Mouse (Mus musculus) stomach, postnatal 0 days (tissue): ENCODE measurements around the gene Tnfaip8l1. TPM values are rescaled to one million over a fixed set of nuclear protein-coding genes. Genes with fewer than 3 reads are reported as not detected.

Experiments
- ATAC-seq: fragments of 200-750 bp; cut with Nextera tagmentation; 2 replicates; pipeline ENCODE4 v1.8.0; 2017; ENCODE audit not compliant: low FRiP score, low TSS enrichment
- DNase-seq: peaks from one replicate; pipeline ENCODE4 v3.0.0-alpha.2; 2016; ENCODE audit warnings: low spot score
- H3K27ac ChIP-seq: fragments of 300-500 bp; sonication (generic); replicated peaks from 2 replicates; pipeline ENCODE4 v1.5.1; 2014; ENCODE audit warnings: mild to moderate bottlenecking, control low read depth
- H3K27me3 ChIP-seq: fragments of 300-500 bp; sonication (generic); 2 replicates; pipeline ENCODE4 v1.6.1; 2014; ENCODE audit warnings: low read length; ENCODE audit not compliant: control insufficient read depth, insufficient read depth
- H3K36me3 ChIP-seq: fragments of 300-500 bp; sonication (generic); 2 replicates; pipeline ENCODE4 v1.6.1; 2014; ENCODE audit warnings: low read length, mixed read lengths; ENCODE audit not compliant: control insufficient read depth, insufficient read depth
- H3K4me1 ChIP-seq: fragments of 300-500 bp; sonication (generic); replicated peaks from 2 replicates; pipeline ENCODE4 v1.6.1; 2014; ENCODE audit warnings: antibody characterized with exemption; ENCODE audit not compliant: control insufficient read depth, insufficient read depth
- H3K4me2 ChIP-seq: fragments of 300-500 bp; sonication (generic); replicated peaks from 2 replicates; pipeline ENCODE4 v1.6.1; 2014; ENCODE audit warnings: low read depth, mild to moderate bottlenecking, control low read depth, moderate library complexity
- H3K4me3 ChIP-seq: fragments of 300-500 bp; sonication (generic); 2 replicates; pipeline ENCODE4 v1.5.1; 2014; ENCODE audit warnings: low read depth, low read length, control low read depth
- H3K9ac ChIP-seq: fragments of 300-500 bp; sonication (generic); 2 replicates; pipeline ENCODE4 v1.6.1; 2014; ENCODE audit warnings: mild to moderate bottlenecking, low read length, control low read depth, mixed read lengths
- H3K9me3 ChIP-seq: fragments of 300-500 bp; sonication (generic); 2 replicates; pipeline ENCODE4 v1.6.1; 2016; ENCODE audit warnings: low read length; ENCODE audit not compliant: control insufficient read depth
- CTCF ChIP-seq: IDR thresholded peaks from 2 replicates; pipeline ENCODE4 v1.5.1; 2016; ENCODE audit warnings: antibody characterized with exemption, low read depth, mild to moderate bottlenecking, moderate library complexity
- EP300 ChIP-seq: optimal IDR thresholded peaks from 2 replicates; pipeline ENCODE3; 2016; ENCODE audit warnings: antibody characterized with exemption
- WGBS: fragments of 180-500 bp; shearing (Covaris S2); extraction: QIAGEN DNeasy Blood & Tissue Kit; methylation state at CpG from one replicate; pipeline ENCODE4 v1.1.7; 2014; 5-methylcytosine and 5-hydroxymethylcytosine counted together
- polyA plus RNA-seq: library from polyadenylated mRNA; unstranded; fragments of >200 nt; fragmentation: Nextera tagmentation; extraction: Ambion mirVana; gene quantifications from 2 replicates; pipeline ENCODE4 v1.2.1, GENCODE M21; 2015

The Tnfaip8l1 gene
- polyA plus RNA-seq, 1 experiment from 2014 or later = 5.2 TPM

DNA sequence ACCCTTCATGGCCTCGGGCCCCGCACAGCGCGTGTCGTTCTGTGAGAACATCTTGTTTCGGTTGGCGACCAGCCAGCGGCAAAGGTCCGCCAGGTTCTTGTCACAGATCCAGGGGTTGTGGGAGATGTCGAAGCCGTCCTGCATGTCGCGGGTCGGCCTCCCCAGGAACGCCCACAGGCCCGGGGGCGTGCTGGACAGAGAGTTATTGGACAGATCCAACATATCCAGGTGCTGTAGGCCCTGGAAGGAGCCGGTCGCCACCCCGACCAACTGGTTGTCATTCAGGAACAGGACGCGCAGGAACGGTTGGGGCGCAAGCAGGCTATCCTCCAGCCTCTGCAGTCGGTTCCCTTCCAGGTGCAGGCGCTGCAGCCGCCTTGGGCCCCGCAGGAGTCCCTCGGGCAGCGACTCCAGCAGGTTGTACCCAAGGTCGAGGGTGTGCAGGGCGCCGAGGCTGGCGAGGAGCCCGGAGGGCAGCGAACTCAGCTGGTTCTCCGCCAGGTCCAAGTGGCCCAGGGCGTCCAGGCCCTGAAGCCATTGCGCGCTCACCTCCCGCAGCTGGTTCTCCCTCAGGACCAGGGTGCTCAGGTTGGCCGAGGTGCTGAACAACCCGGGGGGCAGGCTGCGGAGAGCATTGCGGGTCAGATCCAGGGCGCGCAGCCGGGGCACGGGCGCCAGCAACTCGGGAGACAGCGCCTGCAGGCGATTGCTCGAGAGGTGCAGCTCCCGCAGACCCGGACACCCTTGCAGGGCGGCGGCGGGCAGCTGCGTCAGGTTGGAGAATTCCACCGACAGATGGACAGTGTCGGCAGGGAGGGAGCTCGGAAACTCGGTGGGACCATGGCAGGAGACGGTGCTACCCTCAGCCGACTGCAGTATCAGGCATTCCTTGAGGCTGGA, 42.0 kb upstream of the Tnfaip8l1 start:
- TF ChIP-seq EP300 = no peak
- no peak for TF ChIP-seq CTCF
- Histone ChIP-seq H3K36me3 (no peaks in the 10 kb centered on the region), H3K27me3 (peaks cover 4% of the 10 kb centered on the region; the same call in 1 of the 2 replicates), H3K4me3 (0 out of 2 replicates have a peak overlapping the region, but pooled peaks have one; percentile 18), H3K9me3 (0 out of 2 replicates have a peak, but pooled peaks cover 3% of the 10 kb centered on the region), H3K4me2 (peak overlapping the region; percentile 34), H3K4me1 (no peaks in the 10 kb centered on the region; the same call in 1 of the 2 replicates), H3K27ac (no peak overlapping the region), H3K9ac (no peak overlapping the region; the same call in 1 of the 2 replicates)
- WGBS = 5% methylated on average over 65 of the region's 66 CpGs
- DNase-seq (peak; percentile 40), ATAC-seq (no peak)

DNA sequence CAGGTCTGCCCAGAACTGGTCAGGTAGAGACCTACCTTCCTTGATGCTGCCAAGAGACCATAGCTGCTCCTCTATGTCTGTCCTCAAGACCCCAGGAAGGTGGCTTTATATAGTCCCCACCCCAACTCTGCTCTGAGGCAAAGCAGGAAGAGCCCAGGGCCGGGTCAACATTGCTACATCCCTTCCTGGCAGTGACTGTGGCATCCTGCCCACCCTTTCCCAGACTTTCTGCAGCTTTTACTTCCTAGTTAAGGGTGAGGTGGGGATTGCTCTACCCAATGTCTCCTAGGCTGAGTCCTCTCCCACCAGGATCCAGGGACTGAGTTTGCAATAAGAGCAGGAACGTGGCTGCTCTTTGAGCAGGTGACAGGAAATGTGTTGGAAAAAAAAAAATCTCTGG, 40.5 kb upstream of the Tnfaip8l1 start, which contains the start of gene Lrg1:
Lrg1 (minus strand) TSS at position 176 of the 400 bp plus-strand sequence.
- TF ChIP-seq EP300 = no peak
- TF ChIP-seq CTCF = no peak
- H3K9ac ChIP-seq = no peak within 1 kb of the TSS
- H3K36me3 ChIP-seq = no peaks in the 10 kb centered on the region
- 66% methylated on average over 2 of the region's 2 CpGs for WGBS
- DNase-seq (no peak), ATAC-seq (no peak)
- peaks cover 4% of the 10 kb centered on the region; the same call in 1 of the 2 replicates for H3K27me3 ChIP-seq
- no peak within 1 kb of the TSS for H3K4me2 ChIP-seq
- H3K9me3 ChIP-seq = 0 out of 2 replicates have a peak, but pooled peaks cover 3% of the 10 kb centered on the region
- no peak within 1 kb of the TSS for H3K4me3 ChIP-seq
- no peak within 1 kb of the TSS for H3K27ac ChIP-seq
- H3K4me1 ChIP-seq = no peaks in the 10 kb centered on the region; the same call in 1 of the 2 replicates

DNA sequence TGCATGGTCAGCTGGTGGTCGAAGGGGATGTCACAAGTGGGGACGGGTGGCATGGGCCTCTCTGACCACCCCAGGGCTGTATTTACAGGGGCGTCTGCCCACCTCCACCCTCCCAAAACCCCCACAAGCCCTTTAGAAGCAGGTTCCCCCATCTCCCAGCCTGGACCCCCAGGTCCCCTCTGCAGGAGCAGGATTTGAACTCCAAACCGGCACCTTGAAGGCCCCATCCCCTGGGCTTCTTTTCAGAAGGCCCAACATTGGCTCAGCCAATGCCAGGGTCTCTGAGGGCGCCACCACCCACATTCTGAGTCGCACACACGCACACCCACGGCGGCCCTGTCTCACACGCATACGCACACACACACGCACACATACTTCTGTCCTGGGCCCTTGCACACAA, 39.1 kb upstream of the Tnfaip8l1 start:
- H3K4me3 ChIP-seq = no peak overlapping the region
- no peak overlapping the region for H3K27ac ChIP-seq
- WGBS = 93% methylated on average over 12 of the region's 12 CpGs
- H3K36me3 ChIP-seq = no peaks in the 10 kb centered on the region
- H3K9me3 ChIP-seq = 0 out of 2 replicates have a peak, but pooled peaks cover 3% of the 10 kb centered on the region
- no peak for TF ChIP-seq CTCF
- TF ChIP-seq EP300 = no peak
- ATAC-seq (no peak), DNase-seq (no peak)
- no peaks in the 10 kb centered on the region for H3K4me1 ChIP-seq
- H3K9ac ChIP-seq = no peak overlapping the region
- H3K27me3 ChIP-seq = peaks cover 4% of the 10 kb centered on the region; the same call in 1 of the 2 replicates
- H3K4me2 ChIP-seq = no peak overlapping the region

DNA sequence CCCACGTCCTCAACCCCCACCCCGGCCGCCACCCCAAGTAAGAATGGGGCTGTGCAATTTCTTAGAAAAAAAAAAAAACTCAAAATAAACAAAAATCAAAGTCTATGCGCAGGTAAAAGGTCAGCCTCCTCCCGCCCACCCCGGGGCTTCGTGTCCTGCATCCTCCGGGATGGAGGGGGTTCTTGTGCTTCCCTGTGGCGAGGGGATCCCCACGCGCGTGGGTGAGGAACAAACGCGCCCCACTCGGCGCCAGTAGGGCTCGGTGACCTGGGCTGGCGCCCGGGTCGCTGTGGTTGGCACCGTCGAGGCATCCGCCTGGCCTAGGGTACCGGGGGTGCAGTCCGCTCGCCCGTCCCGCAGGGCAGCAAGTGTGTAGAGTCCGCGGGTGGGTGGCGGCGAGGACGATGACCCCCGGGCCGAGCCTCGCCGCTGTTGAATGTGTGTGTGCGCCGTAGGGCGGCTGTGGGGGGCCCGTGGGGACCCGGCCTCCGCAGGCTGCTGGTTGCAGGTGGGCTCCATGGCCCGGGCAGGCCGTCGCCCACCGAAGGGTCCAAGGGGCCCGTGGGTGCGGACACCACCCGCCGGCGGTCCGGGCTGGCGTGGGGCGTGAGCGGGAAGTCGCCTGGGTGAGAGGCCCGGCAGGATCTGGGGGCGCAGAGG, 38.5 kb upstream of the Tnfaip8l1 start:
- H3K9ac ChIP-seq = peak overlapping the region; percentile 54; the same call in 1 of the 2 replicates
- ATAC-seq = 0 out of 2 replicates have a peak, but pooled peaks have one; percentile 6
- 0 out of 2 replicates have a peak, but pooled peaks cover 3% of the 10 kb centered on the region for H3K9me3 ChIP-seq
- no peak for DNase-seq
- no peak overlapping the region for H3K27ac ChIP-seq
- no peaks in the 10 kb centered on the region for H3K4me1 ChIP-seq
- H3K4me3 ChIP-seq = peak overlapping the region; percentile 40
- TF ChIP-seq CTCF (no peak), EP300 (no peak)
- H3K4me2 ChIP-seq = peak overlapping the region; percentile 85
- peaks cover 4% of the 10 kb centered on the region; the same call in 1 of the 2 replicates for H3K27me3 ChIP-seq
- 42% methylated on average over 44 of the region's 59 CpGs for WGBS
- H3K36me3 ChIP-seq = no peaks in the 10 kb centered on the region

DNA sequence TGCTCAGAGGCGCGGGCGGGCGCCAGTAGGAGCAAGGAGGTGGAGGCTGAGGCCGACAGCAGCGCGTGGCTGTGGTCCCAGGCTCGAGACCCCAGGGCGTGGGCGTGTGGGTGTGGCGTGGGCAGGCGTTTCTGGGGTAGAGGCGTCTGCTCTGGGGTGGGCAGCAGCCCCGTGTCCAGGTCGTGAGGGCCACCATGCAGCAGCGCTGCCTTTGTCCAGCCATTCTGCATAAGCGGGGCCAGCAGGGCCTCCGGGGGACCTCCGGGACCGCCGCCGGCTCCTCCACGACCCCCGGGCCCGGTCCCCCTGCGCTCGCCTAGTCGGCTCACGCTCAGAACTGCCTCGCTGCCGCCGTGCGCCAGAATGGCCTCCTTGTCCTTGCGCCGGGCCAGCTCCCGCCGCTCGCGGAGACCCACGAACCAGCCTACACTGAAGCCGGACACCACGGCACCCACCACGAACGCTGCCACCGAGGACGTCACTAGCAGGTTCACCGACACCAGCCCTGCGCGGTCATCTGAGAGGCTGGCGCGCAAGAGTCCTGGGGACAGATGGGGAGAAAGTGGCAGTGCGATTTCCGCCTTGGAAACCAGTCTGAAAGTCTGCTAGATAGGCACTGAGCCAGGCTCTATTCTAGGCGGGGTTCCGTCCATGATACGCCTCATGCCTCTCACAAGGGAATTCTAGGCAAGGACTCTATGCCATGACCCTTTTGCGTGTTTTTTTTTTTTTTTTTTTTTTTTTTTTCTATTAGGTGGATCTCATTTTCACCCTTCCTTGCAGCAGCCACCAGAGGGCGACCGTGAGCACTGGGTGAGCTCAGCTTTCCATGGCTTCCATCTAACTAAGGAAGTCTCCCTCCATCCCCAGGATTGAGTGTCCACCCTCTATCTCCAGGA, 37.7 kb upstream of the Tnfaip8l1 start:
- H3K9me3 ChIP-seq = 0 out of 2 replicates have a peak, but pooled peaks cover 3% of the 10 kb centered on the region
- H3K4me1 ChIP-seq = no peaks in the 10 kb centered on the region
- H3K27me3 ChIP-seq = peaks cover 4% of the 10 kb centered on the region; the same call in 1 of the 2 replicates
- peak overlapping the region; percentile 85 for H3K4me2 ChIP-seq
- TF ChIP-seq EP300 (no peak), CTCF (peak; percentile 79)
- ATAC-seq (peak; percentile 35), DNase-seq (peak; percentile 82)
- no peaks in the 10 kb centered on the region for H3K36me3 ChIP-seq
- 17% methylated on average over 47 of the region's 59 CpGs for WGBS
- H3K9ac ChIP-seq = peak overlapping the region; percentile 54
- H3K4me3 ChIP-seq = peak overlapping the region; percentile 40
- H3K27ac ChIP-seq = no peak overlapping the region
